Mouse (Mus musculus): ENCODE measurements at regions not wholly inside any gene's neighbourhood (a gene's known extent, or its start where the extent isn't known, plus 50 kb on each side); places are given as distances from the start of the nearest gene placed in this dataset.
"Not testable (repeated sequence)": the region's sequence is repeated elsewhere in the genome, so short reads cannot be mapped to it uniquely, and the experiment has no call there.

DNA sequence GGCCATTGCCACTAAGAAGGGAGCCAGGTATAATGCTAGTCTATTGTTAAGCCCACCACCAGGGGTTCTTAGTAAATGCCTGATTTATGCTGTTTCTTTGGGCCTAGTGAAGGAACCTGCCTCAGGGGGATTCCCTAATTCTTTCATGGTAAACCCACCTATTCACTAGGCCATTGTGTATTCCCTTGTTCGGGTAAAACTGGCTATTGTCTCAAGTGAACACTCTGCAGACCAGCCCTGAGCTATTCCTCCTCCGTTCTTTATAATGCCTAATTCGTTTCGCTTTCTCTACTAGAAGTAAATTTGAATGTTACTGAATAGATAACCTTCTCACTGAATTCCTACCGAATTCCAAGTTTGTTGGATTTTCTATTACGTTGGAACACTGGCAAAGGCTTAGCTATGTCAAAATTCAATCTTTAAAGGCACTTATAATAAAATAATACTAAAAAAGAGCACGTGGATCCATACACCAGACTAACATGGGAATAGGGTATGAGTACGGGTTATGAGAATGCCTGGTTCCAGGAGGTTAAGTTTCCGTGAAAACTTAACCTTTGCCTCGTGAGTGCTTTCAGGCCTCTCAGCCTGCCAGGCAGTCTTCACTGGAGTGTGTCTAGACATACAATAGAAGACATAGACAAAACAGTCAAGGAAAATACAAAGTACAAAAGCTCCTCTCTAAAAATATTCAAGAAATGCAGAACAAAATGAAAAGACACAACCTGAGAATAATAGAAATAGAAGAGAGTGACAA, 536.8 kb upstream of the Cntn5 start:
- not testable (repeated sequence) for DNase-seq (ENCODE audit: low spot score)

DNA sequence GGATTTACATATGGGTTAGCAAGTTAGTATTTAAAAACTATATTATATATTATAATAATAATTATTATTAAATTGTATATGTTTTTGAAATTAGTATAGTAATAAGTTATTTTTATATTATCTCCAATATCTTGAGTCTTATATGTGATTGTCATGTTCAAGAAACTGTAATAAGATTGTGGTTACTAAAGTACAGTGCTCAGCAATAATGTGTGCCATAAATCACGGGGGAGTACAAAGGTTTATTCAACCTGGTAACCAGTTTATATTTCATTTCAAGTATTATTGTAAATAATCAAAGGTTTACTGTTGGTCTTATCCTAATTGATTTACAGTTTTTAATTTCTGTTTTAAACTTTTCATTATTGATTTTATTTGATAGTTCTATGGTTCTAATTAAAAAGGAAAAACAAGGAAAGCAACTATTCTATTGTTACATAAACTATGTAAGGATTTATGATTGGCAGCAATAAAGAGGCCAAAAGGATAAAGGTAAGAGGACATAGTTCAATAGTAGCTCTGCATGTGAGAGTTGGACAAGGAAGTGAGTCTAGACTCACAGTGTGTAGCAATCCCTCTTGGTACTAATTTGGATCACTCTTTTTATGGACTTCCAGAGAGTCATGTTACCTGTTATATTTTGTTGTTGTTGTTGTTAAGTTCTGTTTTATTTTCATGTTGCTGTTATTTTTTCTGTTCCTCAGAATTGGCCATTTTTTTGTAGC, 532.0 kb upstream of the Cntn5 start:
- DNase-seq (ENCODE audit: low spot score), result no peak

DNA sequence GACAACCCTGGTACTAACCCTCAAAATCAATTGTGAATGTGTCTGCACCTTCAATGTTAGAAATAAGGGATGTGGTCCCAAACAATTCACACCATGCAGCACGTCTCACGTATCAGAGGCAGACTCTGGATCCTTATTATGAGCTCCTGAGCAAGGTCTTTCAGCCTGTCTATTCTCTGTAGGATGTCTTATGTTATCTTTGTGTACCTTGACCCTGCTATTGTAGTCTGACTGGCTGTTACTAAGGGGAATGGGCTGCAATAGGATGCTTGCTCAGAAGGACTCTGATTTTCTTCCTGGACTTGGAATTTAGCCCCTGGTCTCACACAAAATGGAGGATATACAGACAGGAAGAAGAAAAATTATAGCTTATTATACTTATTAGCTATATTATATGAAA, 531.4 kb upstream of the Cntn5 start:
- DNase-seq (ENCODE audit: low spot score), result no peak

DNA sequence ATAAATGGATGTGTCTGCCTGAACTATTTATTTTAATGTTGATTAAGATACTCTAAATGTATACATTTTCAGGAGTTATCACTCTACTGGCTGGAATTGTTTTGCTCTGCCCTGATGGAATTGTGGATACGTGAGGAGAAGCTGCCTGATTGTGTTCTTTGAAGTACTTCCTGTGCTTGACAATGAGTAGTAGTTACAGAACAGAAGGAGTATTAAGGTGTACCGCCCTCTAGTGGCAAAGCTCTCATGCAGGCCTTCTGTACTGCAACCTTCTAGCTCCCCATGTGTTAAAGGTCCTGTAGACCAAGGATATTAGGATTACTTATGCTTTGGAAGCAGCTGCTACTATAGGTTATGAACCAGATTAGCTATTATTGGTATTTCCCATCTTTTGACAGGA, 530.4 kb upstream of the Cntn5 start:
- peak; percentile 46 for DNase-seq (ENCODE audit: low spot score)

DNA sequence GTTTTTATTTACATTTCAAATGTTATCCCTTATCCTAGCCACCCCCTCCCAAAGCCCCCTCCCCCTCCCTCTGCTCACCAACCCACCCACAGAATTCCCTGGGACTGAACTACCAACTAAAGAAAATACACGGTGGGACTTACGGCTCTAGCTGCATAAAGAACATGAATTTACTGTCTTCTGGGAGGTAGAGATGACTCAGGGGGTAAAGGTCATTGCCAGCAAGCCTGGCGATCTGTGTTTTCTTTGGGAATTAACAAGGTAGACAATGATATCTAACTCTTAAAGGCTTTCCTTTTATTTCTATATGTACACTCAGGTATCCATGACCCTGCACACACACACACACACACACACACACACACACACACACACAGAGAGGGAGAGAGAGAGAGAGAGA, 521.9 kb upstream of the Cntn5 start:
- DNase-seq (ENCODE audit: low spot score), result no peak

DNA sequence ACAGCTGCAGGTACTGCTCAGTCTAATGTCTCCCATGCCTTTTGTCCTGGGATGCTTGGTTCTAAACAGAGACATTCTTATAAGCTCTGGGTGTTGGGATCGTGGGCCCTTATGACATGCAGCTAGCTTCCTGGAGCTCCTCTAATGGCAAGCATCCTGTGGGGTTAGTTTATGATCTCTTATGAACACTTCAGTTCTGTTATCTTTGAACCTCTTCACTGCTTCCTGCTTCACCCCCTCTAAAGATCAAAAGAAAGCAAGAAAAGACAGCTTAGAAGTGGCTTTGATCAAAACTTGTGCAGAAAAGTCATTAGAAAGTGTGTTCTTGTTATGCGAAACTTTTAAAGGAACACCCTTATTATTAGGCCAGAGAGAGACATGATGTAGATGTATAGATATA, 492.3 kb upstream of the Cntn5 start:
- no peak for DNase-seq (ENCODE audit: low spot score)

DNA sequence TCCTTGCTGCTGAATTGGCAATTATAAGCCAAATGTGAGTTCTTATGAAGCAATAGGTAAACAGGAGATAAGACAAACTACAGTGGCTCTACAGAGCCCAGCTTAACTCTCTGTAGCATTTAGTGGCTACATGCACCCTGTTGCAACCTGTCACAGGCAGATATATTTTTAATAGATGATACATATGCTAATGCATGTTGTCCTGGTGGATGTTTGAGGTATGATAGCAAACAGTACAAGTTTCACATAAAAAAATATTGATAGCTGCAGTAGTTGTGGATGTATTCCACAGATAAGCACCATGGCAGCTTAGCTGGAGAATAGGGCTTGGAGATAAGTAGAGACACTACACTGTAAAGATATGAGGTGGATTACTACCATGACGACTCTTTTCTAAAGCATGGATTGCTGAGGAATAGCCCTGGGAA, 477.1 kb upstream of the Cntn5 start:
- DNase-seq (ENCODE audit: low spot score), result no peak

DNA sequence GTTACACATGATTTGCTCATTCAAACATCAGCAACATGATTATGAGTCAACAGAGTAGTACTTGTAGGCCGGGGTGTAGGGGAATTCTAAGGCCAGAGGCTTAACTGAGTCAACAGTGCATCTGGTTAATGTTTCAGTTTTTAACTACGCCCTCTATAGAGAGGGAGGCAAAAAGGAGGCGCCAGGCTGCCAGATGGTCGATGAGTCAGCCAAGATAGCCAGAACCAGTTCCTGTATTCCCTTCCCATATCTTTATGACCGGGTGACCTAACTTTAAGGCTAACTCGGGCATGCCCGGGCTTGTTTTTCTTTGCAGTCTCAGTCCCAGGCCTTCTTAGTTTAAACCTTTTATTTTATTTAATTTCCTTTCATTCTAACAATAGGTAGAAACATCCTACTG, 476.0 kb upstream of the Cntn5 start:
- no peak for DNase-seq (ENCODE audit: low spot score)

DNA sequence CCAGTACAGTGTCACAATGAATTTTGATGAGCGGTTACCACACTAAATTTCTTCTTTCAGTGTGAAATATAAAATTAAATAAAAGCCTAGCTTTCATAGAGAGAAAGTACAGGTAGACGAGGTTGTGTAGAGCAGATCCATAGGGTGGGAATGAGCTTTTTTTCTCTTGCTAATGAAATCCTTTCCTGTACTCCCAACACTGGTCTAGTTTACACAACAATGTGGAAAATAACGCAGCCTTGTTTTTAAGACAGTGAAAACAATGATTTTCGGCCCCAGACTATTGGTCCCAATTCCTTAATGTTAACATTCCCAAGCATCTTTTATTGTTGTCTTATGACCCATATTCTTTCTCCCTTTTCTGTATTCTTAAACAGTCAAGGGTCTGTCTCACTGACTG, 473.5 kb upstream of the Cntn5 start:
- no peak for DNase-seq (ENCODE audit: low spot score)

DNA sequence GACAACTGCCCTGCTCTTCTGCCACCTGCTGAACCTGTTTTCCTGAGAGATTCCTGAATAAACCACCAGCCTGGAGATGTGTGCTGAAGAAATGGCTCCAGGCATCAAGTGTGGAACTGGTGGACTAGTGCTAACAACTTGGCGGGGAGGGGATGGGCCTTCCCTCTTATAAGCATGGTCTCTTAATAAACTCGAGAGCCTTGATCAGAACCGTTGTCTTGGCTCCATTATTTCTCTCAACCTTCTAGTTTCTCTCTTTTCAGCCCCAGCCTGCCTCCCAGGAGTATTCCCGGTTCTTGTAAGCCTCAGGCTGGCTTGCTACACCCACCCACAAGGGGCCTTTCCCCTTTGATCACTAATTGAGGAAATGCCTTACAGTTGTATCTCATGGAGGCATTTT, 473.0 kb upstream of the Cntn5 start:
- no peak for DNase-seq (ENCODE audit: low spot score)

DNA sequence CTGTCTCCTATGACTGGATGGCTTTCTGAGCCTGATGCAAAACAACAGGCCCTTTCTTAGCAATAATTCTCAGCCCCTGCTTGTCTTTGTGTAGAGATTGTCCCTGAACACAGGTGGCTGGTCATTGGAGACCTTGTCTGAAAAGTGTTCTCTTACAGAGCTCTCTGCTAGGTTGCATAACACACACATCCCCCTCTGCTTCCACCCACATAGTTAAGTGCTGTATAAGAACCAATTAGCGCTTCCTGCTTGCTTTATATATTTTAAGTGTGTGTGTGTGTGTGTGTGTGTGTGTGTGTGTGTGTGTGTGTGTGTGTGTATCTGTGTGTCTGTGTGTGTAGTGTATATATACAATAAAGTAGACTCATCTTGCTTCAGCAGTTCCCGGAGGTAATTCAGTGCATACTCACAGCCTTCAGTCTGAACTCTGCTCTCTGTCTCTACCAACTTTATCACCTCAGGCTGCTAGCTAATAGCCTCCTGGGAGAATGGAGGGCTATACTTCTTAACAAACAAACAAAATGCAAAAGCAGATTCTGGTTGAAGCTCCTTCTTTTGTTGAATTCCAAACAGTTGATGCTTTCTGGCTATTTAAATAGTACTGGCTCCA, 468.8 kb upstream of the Cntn5 start:
- DNase-seq (ENCODE audit: low spot score), result no peak

DNA sequence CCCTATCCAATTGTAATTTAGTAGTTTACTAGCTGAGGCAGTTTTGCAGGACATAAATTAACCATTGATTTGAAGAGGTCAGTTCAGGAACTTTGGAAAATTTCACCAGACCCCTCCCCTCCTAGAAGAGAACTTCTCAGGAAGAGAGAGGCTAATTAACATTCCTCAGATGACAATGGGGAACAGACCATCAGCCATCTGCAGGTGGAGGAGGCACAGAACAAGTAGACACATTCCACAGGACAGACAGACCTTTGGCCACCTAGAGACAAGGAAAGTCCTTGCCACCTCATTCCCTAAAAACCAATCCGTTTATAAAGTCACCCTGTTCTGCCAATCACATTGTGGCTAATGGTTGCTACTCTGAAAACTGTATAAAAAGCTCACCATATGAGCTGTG, 463.5 kb upstream of the Cntn5 start:
- DNase-seq (ENCODE audit: low spot score), result no peak

DNA sequence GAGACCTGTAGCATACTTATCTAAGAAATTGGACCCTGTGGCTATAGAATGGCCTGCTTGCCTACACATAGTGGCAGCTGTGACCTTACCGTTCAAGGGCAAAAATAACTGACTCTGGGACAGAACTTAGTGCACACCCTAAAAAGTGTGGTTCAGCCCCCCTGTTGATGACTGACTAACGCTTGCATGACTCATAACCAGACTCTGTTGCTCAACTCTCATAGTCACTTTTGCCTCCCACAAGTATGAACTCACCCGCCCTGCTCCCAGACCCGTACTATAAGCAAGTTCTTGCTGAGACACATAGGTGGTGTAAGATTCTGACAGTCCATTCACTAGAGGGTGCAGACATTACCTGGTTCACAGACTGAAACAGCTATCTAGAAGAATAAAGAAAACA, 424.3 kb upstream of the Cntn5 start:
- DNase-seq (ENCODE audit: low spot score), result no peak

DNA sequence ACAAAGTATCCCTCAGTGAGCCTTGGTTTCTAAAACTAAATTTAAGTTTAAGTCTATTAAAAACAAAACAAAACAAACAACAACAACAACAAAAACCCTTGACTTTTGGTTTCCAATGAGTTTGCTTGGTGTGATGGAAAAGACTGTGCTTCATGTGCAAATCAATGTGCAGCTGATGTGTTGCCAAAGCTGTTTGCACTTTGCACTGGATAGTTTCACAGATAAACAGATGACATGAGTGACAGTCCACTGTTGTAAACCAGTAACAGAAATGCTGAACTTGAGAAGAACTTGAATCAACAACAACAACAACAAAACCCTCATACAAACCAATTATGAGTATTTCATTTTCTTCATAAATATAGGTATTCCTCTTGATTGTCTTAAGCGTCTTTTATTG, 412.6 kb upstream of the Cntn5 start:
- DNase-seq (ENCODE audit: low spot score), result no peak

DNA sequence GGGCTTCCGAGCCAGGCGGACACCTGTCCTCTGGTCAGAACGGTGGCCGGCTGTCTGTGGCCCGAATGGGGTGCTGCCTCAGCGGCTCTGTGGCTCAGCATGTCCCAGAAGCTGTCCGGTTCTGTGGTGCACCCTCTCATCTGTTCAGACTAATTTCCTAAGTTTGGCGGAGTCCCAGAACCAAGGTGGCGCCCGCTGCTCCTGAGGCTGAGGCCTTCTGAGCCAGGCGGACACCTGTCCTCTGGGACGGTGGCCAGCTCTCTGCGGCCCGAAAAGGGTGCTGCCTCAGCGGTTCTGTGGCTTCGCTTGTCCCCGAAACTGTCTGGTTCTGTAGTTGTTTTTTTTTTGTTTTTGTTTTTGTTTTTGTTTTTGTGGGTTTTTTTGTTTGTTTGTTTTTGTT, 392.5 kb upstream of the Cntn5 start:
- not testable (repeated sequence) for DNase-seq (ENCODE audit: low spot score)

DNA sequence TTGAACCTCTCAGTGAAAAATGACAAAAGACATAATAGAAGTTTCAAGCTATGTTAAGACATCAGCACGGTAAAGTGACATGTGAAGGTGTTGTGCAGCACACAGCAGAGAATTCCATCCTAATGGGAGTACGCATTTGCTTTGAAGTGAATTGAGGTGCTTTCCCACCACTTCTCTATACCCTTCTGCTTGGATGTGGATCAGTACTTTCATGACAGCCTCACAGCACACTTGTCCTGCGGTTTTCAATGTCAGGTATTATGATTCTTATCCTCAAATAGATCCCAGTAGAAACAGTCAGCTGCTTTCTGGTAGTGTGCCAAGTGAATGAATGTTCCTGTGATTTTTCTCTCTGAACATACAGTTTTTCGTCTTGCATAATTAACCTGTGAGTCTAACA, 380.6 kb upstream of the Cntn5 start:
- DNase-seq (ENCODE audit: low spot score), result no peak

DNA sequence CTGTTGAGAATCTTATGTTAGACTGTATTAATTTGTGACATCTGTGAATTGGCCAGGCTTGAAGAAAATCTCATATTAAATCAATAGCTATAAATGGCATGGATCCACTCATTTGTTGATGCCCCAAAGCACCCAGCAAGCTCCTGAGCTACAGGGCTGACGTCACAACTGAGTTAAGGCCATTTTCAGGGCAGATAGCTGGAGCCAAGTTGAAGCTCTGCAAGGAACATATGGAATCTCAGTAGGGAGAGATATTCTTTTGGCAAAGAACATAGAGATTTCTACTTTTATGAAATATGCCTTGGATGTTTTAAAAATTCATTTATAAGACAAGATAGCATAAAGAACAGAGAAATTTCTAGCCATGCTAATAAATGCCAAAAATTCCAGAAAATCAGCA, 380.0 kb upstream of the Cntn5 start:
- no peak for DNase-seq (ENCODE audit: low spot score)

DNA sequence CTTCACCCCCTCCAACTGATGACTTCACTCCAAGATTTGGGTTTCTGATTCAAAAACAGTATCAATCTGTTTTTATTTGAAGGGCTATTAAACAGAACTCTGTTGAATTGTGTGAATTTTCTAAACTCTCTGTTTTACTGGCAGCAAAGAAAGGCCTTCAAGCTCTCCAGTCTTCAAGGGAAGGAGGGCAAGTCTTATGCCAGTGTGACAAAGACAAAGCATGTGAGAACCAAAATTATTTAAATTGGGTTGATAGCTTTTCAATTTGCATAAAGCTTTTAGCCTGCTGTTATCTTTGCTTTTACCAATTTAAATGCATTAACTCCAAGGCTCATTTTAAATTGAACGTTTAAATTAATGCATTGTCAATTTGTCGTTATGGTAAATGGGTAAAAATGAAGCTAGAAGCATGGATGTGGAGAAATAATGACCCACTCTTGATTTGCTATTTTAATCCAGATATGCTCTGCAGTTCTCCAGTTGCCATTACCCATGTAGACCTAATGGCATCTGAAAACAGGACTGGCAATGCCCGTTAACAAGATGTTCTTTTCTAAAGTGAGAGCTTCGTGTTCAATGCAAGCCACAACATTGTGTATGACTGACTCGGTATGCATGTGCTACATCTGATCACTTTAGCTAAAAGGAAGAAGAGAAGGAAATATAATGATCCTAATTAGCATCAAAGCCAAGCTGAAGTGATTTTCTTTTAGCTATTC, 375.0 kb upstream of the Cntn5 start:
- DNase-seq (ENCODE audit: low spot score), result no peak

DNA sequence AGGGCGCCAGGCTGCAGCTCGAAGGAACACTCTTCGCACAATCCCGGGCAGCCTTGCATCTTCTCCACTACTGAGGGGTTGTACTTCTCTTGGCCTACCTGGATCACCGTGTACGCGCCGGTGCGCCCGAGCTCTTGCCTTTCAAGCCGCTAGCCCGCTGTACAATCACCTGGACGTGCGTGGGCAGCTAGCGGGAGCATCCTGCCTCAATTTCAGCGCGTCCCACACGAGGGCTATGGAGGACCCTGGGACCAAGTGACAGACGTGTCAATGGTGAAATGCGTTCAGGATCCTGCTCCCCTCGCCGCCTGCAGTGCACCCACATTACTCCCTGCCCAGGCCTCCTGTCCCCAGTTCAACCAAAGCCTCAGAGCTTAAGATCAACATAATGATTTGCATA, 373.2 kb upstream of the Cntn5 start:
- no peak for DNase-seq (ENCODE audit: low spot score)

DNA sequence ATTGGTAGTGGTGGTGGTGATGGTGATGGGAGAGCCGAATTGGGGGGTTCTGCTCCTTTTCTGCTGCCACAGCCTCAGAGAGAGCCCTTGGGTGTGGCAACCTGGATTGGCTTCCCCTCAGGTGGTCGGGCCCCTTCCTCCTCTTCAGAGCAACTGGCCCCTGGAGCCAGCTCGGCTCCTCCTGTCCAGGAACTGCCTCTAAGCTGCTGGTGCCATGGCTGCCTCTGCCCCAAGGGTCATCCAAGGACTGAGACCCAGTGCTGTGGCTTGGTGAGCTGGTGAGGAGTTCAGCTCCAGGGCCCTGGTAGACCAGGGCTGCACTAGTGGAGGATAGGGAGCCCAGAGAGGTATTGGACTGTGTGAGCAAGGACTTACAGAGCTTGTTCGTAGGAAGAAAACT, 372.4 kb upstream of the Cntn5 start:
- no peak for DNase-seq (ENCODE audit: low spot score)

DNA sequence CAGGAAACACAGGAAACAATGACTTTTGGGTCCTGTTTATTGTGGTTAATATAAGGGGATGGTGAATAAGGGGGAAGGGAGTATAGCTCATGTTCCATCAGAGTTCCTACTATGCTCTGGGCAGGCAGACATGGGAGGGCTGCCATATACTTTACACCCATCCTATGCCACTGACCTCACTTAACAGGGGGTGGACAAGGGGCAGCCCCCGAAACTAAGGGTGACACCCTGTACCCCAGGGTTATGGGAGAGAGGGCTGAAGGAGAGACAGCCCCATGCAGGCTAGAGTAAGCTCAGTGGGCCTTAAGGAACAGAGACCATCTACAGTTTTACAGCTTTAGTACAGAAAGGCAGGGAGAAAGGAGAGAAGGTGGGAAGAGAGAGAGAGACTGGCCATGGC, 352.3 kb upstream of the Cntn5 start:
- DNase-seq (ENCODE audit: low spot score), result no peak

DNA sequence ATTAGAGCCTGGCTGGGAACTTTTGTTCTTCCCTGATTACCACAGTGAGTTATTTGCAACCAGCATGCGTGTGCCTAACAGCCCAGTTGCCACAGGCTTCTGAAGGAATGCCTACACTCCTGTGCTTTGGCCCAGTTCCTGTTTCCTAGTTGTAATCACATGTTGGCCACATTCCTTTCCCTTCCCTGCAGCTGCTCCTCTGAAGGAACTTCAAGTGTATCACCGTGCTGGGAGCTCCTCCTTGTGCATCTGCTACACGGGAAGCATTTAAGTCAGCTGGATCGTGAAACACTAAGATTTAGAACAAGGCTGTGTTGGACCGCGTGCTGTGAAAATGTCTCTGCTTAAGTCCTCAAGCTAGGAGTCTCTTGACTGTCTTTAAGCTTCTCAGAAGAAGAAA, 302.3 kb upstream of the Cntn5 start:
- peak; percentile 55 for DNase-seq (ENCODE audit: low spot score)

DNA sequence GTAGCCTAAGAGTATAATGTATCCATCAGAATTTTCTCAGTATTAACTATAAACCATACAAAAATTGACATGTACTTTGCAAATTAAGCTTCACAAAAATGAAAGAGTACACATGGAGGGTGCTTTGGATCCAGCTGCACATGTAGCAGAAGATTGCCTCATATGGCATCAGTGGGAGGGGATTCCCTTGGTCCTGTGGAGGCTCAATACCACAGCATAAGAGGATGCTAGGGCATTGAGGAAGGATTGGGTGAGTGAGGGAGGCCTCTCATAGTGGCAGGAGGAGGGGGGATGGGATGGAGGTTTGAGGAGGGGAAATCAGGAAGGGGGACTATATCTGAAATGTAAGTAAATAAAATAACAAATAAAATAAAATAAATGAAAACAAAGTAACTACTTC, 301.7 kb upstream of the Cntn5 start:
- no peak for DNase-seq (ENCODE audit: low spot score)
